Mouse (Mus musculus): ENCODE data around the gene Siglech. TPM values are rescaled to one million over a fixed set of nuclear protein-coding genes. Genes with fewer than 3 reads are reported as not detected.

Siglech gene
- polyA plus RNA-seq (2012; rRNA removed), result 0.46 and 0.70 TPM in 2 replicates

DNA sequence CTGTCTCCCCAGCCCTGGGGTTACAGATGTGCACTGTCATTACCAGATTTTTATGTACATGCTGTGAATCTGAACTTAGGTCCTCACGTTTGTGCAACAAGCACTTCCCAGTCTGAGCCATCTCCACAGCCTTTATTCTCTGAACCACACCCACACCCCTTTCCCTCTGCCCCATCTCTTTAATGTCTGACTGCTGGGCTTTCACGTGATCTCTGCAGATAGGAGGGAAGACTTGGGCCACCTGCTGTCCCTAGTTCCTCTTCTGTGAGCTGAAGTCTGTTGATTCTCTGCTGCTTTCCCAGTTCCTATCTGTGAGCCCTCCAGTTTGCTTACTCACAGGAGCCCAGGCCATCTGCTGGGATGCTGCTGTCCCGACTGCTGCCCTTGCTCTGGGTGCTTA lies at the start of gene Siglech:
Gene Siglech (plus strand): TSS at position 253 of the 400 bp plus-strand sequence.

DNA sequence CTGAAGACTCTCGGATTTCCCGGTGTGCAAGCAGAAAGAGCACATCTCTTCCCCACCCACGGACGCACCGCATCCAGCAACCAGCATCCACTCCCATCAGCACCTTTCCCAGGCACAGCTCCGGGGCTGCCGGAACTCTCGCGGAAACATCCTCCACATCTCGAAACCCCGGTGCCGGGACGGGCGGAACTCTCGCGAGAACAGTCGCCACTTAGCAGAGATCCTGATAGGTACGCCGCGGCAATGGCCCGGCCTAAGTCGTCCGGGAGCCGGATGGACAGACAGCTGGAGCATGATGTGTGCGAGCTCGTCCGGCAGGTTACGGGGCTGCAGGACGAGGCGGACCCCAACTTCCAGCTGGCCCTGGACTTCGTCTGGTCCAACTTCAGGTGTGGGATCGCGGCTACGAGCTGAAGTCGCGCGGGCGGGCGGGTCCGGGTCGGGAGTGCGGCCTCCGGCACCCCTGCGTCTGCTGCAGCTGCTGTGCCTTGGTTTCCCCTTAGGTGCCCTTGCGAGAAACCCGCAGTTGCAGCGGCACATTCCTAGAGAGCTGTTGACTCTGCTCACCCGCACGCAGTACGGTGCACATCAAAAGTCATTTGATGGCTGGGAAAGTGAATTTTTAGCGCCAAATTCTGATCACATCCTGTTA lies 26.1 kb downstream of the Siglech start, which contains the start of gene Tubgcp5:
Gene Tubgcp5 (plus strand): TSS at position 203 of the 652 bp plus-strand sequence.

Other genes starting within 250 kb of the Siglech start
- gene Tubgcp5, start 26.0 kb downstream of the Siglech start, polyA plus RNA-seq (2012; rRNA removed), result 22.3 and 28.8 TPM in 2 replicates
- 37.4 and 52.2 TPM in 2 replicates for gene Cyfip1, start 73.6 kb downstream of the Siglech start, polyA plus RNA-seq (2012; rRNA removed)
- 25.7 and 31.0 TPM in 2 replicates for gene Nipa2, start 194.3 kb downstream of the Siglech start, polyA plus RNA-seq (2012; rRNA removed)